Comparison of ENCODE assay signal across 9 mouse cellular contexts in the genomic region with DNA sequence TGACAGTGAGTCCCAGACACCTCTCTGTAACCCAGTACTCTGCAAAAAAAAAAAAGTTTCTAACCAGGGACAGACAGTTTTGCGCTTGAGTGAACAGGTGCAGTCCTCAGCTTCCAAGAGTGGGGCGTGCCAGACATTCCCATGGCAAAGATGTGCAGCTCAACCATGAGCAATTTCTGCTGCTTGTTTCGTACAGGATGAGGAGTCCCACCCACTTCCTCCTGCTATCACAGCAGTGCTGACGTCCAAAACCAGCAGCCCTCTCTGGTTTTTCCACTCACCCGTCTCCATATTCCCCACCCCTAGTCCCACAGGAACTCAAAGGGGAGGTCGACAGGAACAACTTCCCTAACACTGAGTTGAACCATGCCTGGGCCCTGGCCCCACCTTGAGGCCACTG. TPM values are rescaled to one million over a fixed set of nuclear protein-coding genes. Genes with fewer than 3 reads are reported as not detected.
DNase-seq lines count a peak whose midpoint lies in the region; ATAC-seq and TF ChIP-seq lines count a peak whose summit lies in the region.
"Had no signal": no experiment of that assay in that cellular context is flagged by ENCODE, and none has a peak within 500 bp of the region (broad histone marks: within the 10 kb centered on the region; RNA-seq: fewer than 3 reads in every experiment).

No protein-coding gene starts in this region.

- H3K9ac ChIP-seq in intestine, embryonic 16.5 days (ENCODE audit: low read depth, low read length): no peak overlapping the region
- H3K9ac ChIP-seq in intestine, embryonic 15.5 days: no peak overlapping the region
- peak overlapping the region; percentile 61; the same call in 1 of the 2 replicates for H3K9ac ChIP-seq in CH12.LX (ENCODE audit: insufficient read depth, low read depth)

- TF ChIP-seq CTCF in CH12.LX (conservative IDR thresholded peaks at IDR 0.05 in 1 of 2, IDR thresholded peaks at IDR 0.05 in 1 of 2; ENCODE audit: low read depth in 2 of 2, low read length in 2 of 2): no peak

- in situ Hi-C loops in CH12.LX (cut with MboI; ENCODE audit: low pct_ligation_motif_present, low pct_unique_long_range_greater_than_20kb, low sequenced_read_pairs): no loop called here

- no peak overlapping the region for H3K4me2 ChIP-seq in intestine, embryonic 16.5 days (ENCODE audit: low read depth, low read length)
- no peak overlapping the region for H3K4me2 ChIP-seq in intestine, embryonic 15.5 days (replicated peaks)
- H3K4me2 ChIP-seq in CH12.LX (ENCODE audit: insufficient read depth, low read depth, poor library complexity, severe bottlenecking): peak overlapping the region; percentile 76; the same call in 1 of the 2 replicates

- H3K4me3 ChIP-seq in intestine, embryonic 16.5 days (ENCODE audit: low read length): no peak overlapping the region
- no peak overlapping the region for H3K4me3 ChIP-seq in intestine, embryonic 15.5 days (replicated peaks)
- peak overlapping the region in 2 of 3 experiments; percentile 68 to 83 for H3K4me3 ChIP-seq in CH12.LX (replicated peaks in 1 of 3; ENCODE audit: low read depth in 2 of 3, low read length in 2 of 3, poor library complexity in 1 of 3)
- no peak overlapping the region for H3K4me3 ChIP-seq in heart, embryonic 10.5 days

- TF ChIP-seq POLR2A in CH12.LX (IDR thresholded peaks at IDR 0.05; ENCODE audit: low read depth, low read length): no peak

- TF ChIP-seq EP300 in CH12.LX (IDR thresholded peaks at IDR 0.05; ENCODE audit: low read length): no peak

- TF ChIP-seq RAD21 in CH12.LX (IDR thresholded peaks at IDR 0.05; ENCODE audit: low read depth, low read length): no peak

- DNase-seq in CH12.LX (ENCODE audit: extremely low read depth): peak; percentile 55
- no peak for DNase-seq in heart, embryonic 10.5 days (ENCODE audit: low spot score)
- peak; percentile 70 for DNase-seq in layer of hippocampus, adult 9-11 months
- no peak for DNase-seq in ovary, postnatal 10 days (ENCODE audit: low spot score)
- DNase-seq in urinary bladder, postnatal 36 days (ENCODE audit: low spot score in 2 of 2): no peak

- no peaks in the 10 kb centered on the region for H3K36me3 ChIP-seq in intestine, embryonic 16.5 days (ENCODE audit: control insufficient read depth, insufficient read depth, low read length)
- no peaks in the 10 kb centered on the region for H3K36me3 ChIP-seq in intestine, embryonic 15.5 days
- H3K36me3 ChIP-seq in CH12.LX (replicated peaks in 1 of 2; ENCODE audit: control insufficient read depth in 1 of 2, insufficient read depth in 1 of 2, low read length in 1 of 2): no peaks in the 10 kb centered on the region
- H3K36me3 ChIP-seq in heart, embryonic 10.5 days: peaks cover 13% of the 10 kb centered on the region

- 54% methylated on average over 6 of the region's 6 CpGs for WGBS in intestine, embryonic 16.5 days
- 55% methylated on average over 6 of the region's 6 CpGs for WGBS in intestine, embryonic 15.5 days
- WGBS in heart, embryonic 10.5 days: 51% methylated on average over 6 of the region's 6 CpGs

- peaks cover 39% of the 10 kb centered on the region for H3K4me1 ChIP-seq in intestine, embryonic 16.5 days (ENCODE audit: control insufficient read depth, insufficient read depth, low read length)
- H3K4me1 ChIP-seq in intestine, embryonic 15.5 days (replicated peaks): peaks cover 30% of the 10 kb centered on the region
- H3K4me1 ChIP-seq in CH12.LX (ENCODE audit: control insufficient read depth in 1 of 2, insufficient read depth in 2 of 2): peaks cover 10 to 34% of the 10 kb centered on the region in 2 experiments
- peaks cover 73% of the 10 kb centered on the region for H3K4me1 ChIP-seq in heart, embryonic 10.5 days

- H3K27ac ChIP-seq in intestine, embryonic 16.5 days (ENCODE audit: low read length): peak overlapping the region; percentile 28; the same call in 1 of the 2 replicates
- H3K27ac ChIP-seq in intestine, embryonic 15.5 days: no peak overlapping the region
- H3K27ac ChIP-seq in CH12.LX (ENCODE audit: insufficient read depth, low read depth): no peak overlapping the region
- peak overlapping the region; percentile 54; the same call in 1 of the 2 replicates for H3K27ac ChIP-seq in heart, embryonic 10.5 days

- H3K9me3 ChIP-seq in intestine, embryonic 16.5 days (ENCODE audit: control insufficient read depth, low read length): no peaks in the 10 kb centered on the region
- H3K9me3 ChIP-seq in intestine, embryonic 15.5 days: no peaks in the 10 kb centered on the region
- peaks cover 11% of the 10 kb centered on the region for H3K9me3 ChIP-seq in CH12.LX (replicated peaks; ENCODE audit: low read length)
- H3K9me3 ChIP-seq in heart, embryonic 10.5 days: no peaks in the 10 kb centered on the region

- dilution Hi-C loops in CH12.LX (cut with MboI; ENCODE audit: extremely low pct_ligation_motif_present, extremely low pct_unique_long_range_greater_than_20kb, low sequenced_read_pairs): no loop called here

- no peaks in the 10 kb centered on the region for H3K79me2 ChIP-seq in CH12.LX (replicated peaks; ENCODE audit: control insufficient read depth, extremely low read depth, insufficient read depth, poor library complexity, severe bottlenecking)

- H3K27me3 ChIP-seq in intestine, embryonic 16.5 days (replicated peaks; ENCODE audit: control insufficient read depth, insufficient read depth, low read length): peaks cover 7% of the 10 kb centered on the region; the same call in 1 of the 2 replicates
- 0 out of 2 replicates have a peak, but pooled peaks cover 18% of the 10 kb centered on the region for H3K27me3 ChIP-seq in intestine, embryonic 15.5 days (replicated peaks)
- H3K27me3 ChIP-seq in CH12.LX (replicated peaks): no peaks in the 10 kb centered on the region
- peaks cover 46% of the 10 kb centered on the region for H3K27me3 ChIP-seq in heart, embryonic 10.5 days (ENCODE audit: insufficient read depth, poor library complexity, severe bottlenecking)

- ATAC-seq in intestine, embryonic 16.5 days: no peak
- no peak for ATAC-seq in intestine, embryonic 15.5 days
- ATAC-seq in erythroblast, adult 5-6 weeks (replicated peaks; ENCODE audit: low FRiP score, poor library complexity, severe bottlenecking): no peak

TF ChIP-seq in CH12.LX, 34 proteins besides CTCF, POLR2A, EP300 and RAD21 (continues in another document):
- no peak for TF ChIP-seq CHD2 (IDR thresholded peaks at IDR 0.05; ENCODE audit: low read length)
- peak; percentile 44 for TF ChIP-seq ELF1 (IDR thresholded peaks at IDR 0.05; ENCODE audit: low read depth, low read length)
- TF ChIP-seq POLR2AphosphoS2 (IDR thresholded peaks at IDR 0.05; ENCODE audit: low read depth, low read length): no peak
- no peak for TF ChIP-seq JUN (IDR thresholded peaks at IDR 0.05; ENCODE audit: insufficient read depth, low read depth, low read length)

RNA-seq across cellular contexts. Expression of a gene that starts 7.5 kb away (rescaled TPM):
- polyA plus RNA-seq in intestine, embryonic 16.5 days (2015; fragmentation: Nextera tagmentation; extraction: Ambion mirVana): 1.7 and 2.0 TPM in 2 replicates
- polyA plus RNA-seq in intestine, embryonic 15.5 days (2015; fragmentation: Nextera tagmentation; extraction: Ambion mirVana): 1.6 and 2.4 TPM in 2 replicates
- 0.46 and 0.81 TPM in 2 replicates for total RNA-seq in CH12.LX (2012; rRNA removed)
- total RNA-seq in CH12.LX (2014; rRNA removed): 0.68 and 0.86 TPM in 2 replicates
- polyA plus RNA-seq in CH12.LX (2012; ENCODE audit: insufficient read length, low read depth): 1.1 and 1.3 TPM in 2 replicates
- polyA plus RNA-seq in heart, embryonic 10.5 days (2016; fragmentation: Nextera tagmentation; extraction: Ambion mirVana): 1.2 and 2.3 TPM in 2 replicates
- not detected in 2 replicates for total RNA-seq in erythroblast, adult 5-6 weeks (2015; ENCODE audit: low replicate concordance)
- total RNA-seq in erythroblast, adult 5-6 weeks (2017; ENCODE audit: low replicate concordance): not detected in 2 replicates

RNA-seq across cellular contexts. Expression of a gene that starts 9.1 kb away (rescaled TPM):
- polyA plus RNA-seq in intestine, embryonic 16.5 days (2015; fragmentation: Nextera tagmentation; extraction: Ambion mirVana): 89.8 and 91.3 TPM in 2 replicates
- polyA plus RNA-seq in intestine, embryonic 15.5 days (2015; fragmentation: Nextera tagmentation; extraction: Ambion mirVana): 66.2 and 79.0 TPM in 2 replicates
- total RNA-seq in CH12.LX (2012; rRNA removed) (50.3 and 58.7 TPM in 2 replicates), CH12.LX (2014; rRNA removed) (31.0 and 34.7 TPM in 2 replicates)
- 36.9 and 45.4 TPM in 2 replicates for polyA plus RNA-seq in CH12.LX (2012; ENCODE audit: insufficient read length, low read depth)
- polyA plus RNA-seq in heart, embryonic 10.5 days (2016; fragmentation: Nextera tagmentation; extraction: Ambion mirVana): 62.7 and 81.3 TPM in 2 replicates
- total RNA-seq in erythroblast, adult 5-6 weeks (2015; ENCODE audit: low replicate concordance): 11.3 and 22.7 TPM in 2 replicates
- total RNA-seq in erythroblast, adult 5-6 weeks (2017; ENCODE audit: low replicate concordance): 2.9 and 5.5 TPM in 2 replicates

RNA-seq across cellular contexts. Expression of a gene that starts 19.8 kb away (rescaled TPM):
- polyA plus RNA-seq in intestine, embryonic 16.5 days (2015; fragmentation: Nextera tagmentation; extraction: Ambion mirVana): 7.0 and 7.7 TPM in 2 replicates
- polyA plus RNA-seq in intestine, embryonic 15.5 days (2015; fragmentation: Nextera tagmentation; extraction: Ambion mirVana): 7.4 and 7.9 TPM in 2 replicates
- total RNA-seq in CH12.LX (2012; rRNA removed) (0.30 and 0.34 TPM in 2 replicates), CH12.LX (2014; rRNA removed) (0.22 and 0.36 TPM in 2 replicates)
- 0.31 and 0.37 TPM in 2 replicates for polyA plus RNA-seq in CH12.LX (2012; ENCODE audit: insufficient read length, low read depth)
- polyA plus RNA-seq in heart, embryonic 10.5 days (2016; fragmentation: Nextera tagmentation; extraction: Ambion mirVana): 23.2 and 40.8 TPM in 2 replicates
- total RNA-seq in erythroblast, adult 5-6 weeks (2015; ENCODE audit: low replicate concordance): not detected in 2 replicates
- not detected in 2 replicates for total RNA-seq in erythroblast, adult 5-6 weeks (2017; ENCODE audit: low replicate concordance)

RNA-seq across cellular contexts. Expression of a gene that starts 28.8 kb away (rescaled TPM):
- polyA plus RNA-seq in intestine, embryonic 16.5 days (2015; fragmentation: Nextera tagmentation; extraction: Ambion mirVana): 0.12 and 0.57 TPM in 2 replicates
- polyA plus RNA-seq in intestine, embryonic 15.5 days (2015; fragmentation: Nextera tagmentation; extraction: Ambion mirVana): 0.14 TPM in 1 of 2 replicates, not detected in the other
- total RNA-seq in CH12.LX (2012; rRNA removed) (0.25 TPM in 1 of 2 replicates, not detected in the other), CH12.LX (2014; rRNA removed) (not detected in 2 replicates)
- 1.1 and 1.3 TPM in 2 replicates for polyA plus RNA-seq in CH12.LX (2012; ENCODE audit: insufficient read length, low read depth)
- polyA plus RNA-seq in heart, embryonic 10.5 days (2016; fragmentation: Nextera tagmentation; extraction: Ambion mirVana): 0.11 TPM in 1 of 2 replicates, not detected in the other
- not detected in 2 replicates for total RNA-seq in erythroblast, adult 5-6 weeks (2015; ENCODE audit: low replicate concordance)
- 1.3 TPM in 1 of 2 replicates, not detected in the other for total RNA-seq in erythroblast, adult 5-6 weeks (2017; ENCODE audit: low replicate concordance)
- total RNA-seq: layer of hippocampus, postnatal 10 days had no signal

RNA-seq across cellular contexts. Expression of a gene that starts 33.0 kb away (rescaled TPM):
- polyA plus RNA-seq in intestine, embryonic 16.5 days (2015; fragmentation: Nextera tagmentation; extraction: Ambion mirVana): 3.1 and 5.8 TPM in 2 replicates
- polyA plus RNA-seq in intestine, embryonic 15.5 days (2015; fragmentation: Nextera tagmentation; extraction: Ambion mirVana): 6.7 and 7.6 TPM in 2 replicates
- total RNA-seq in CH12.LX (2012; rRNA removed): 1.7 and 2.8 TPM in 2 replicates
- 0.20 and 0.30 TPM in 2 replicates for total RNA-seq in CH12.LX (2014; rRNA removed)
- 0.59 and 0.95 TPM in 2 replicates for polyA plus RNA-seq in CH12.LX (2012; ENCODE audit: insufficient read length, low read depth)
- polyA plus RNA-seq in heart, embryonic 10.5 days (2016; fragmentation: Nextera tagmentation; extraction: Ambion mirVana): 28.8 and 32.2 TPM in 2 replicates
- not detected in 2 replicates for total RNA-seq in erythroblast, adult 5-6 weeks (2015; ENCODE audit: low replicate concordance)
- total RNA-seq in erythroblast, adult 5-6 weeks (2017; ENCODE audit: low replicate concordance): 0.14 TPM in 1 of 2 replicates, not detected in the other

Comparison
In these comparisons a context has a peak if more than half of its experiments do, and no peak if none do; other contexts are left out.
1. H3K27ac ChIP-seq: peak in intestine, embryonic 16.5 days (single experiment) and heart, embryonic 10.5 days (single experiment); none in intestine, embryonic 15.5 days (single experiment) and CH12.LX (single experiment).
2. H3K4me3 ChIP-seq: peak in CH12.LX (2 of 3); none in intestine, embryonic 16.5 days (single experiment), intestine, embryonic 15.5 days (single experiment) and heart, embryonic 10.5 days (single experiment).
3. DNase-seq: peak in CH12.LX (single experiment) and layer of hippocampus, adult 9-11 months (single experiment); none in heart, embryonic 10.5 days (single experiment), ovary, postnatal 10 days (single experiment) and urinary bladder, postnatal 36 days (0 of 2).